Mouse (Mus musculus) spleen, adult 2 months (tissue): ENCODE results near the gene Rabif. TPM values are rescaled to one million over a fixed set of nuclear protein-coding genes. Genes with fewer than 3 reads are reported as not detected.

Source experiments
- DNase-seq, 2 experiments: peaks; one replicate each; pipeline versions ENCODE4 v3.0.0 to v3.0.0-alpha.2; 2012 to 2021; ENCODE audit warnings: low spot score in 2 of 2, low read depth in 1 of 2
- H3K27ac ChIP-seq: fragments of 200-500 bp; 2 replicates; pipeline ENCODE4 v1.5.1; 2012; ENCODE audit warnings: low read length, inconsistent platforms; ENCODE audit not compliant: insufficient read depth
- H3K27me3 ChIP-seq: fragments of 200-500 bp; 2 replicates; pipeline ENCODE4 v1.6.1; 2012; ENCODE audit warnings: mild to moderate bottlenecking, moderate library complexity, low read length, inconsistent platforms; ENCODE audit not compliant: control insufficient read depth, insufficient read depth
- H3K36me3 ChIP-seq: fragments of 200-500 bp; 2 replicates; pipeline ENCODE4 v1.6.1; 2012; ENCODE audit warnings: mild to moderate bottlenecking, low read length, inconsistent platforms; ENCODE audit not compliant: control insufficient read depth, insufficient read depth
- H3K4me1 ChIP-seq: fragments of 200-500 bp; 2 replicates; pipeline ENCODE4 v1.6.1; 2011; ENCODE audit warnings: inconsistent platforms; ENCODE audit not compliant: control insufficient read depth, insufficient read depth, insufficient read length
- H3K4me3 ChIP-seq: fragments of 200-500 bp; 2 replicates; pipeline ENCODE4 v1.5.1; 2011; ENCODE audit warnings: mild to moderate bottlenecking, inconsistent platforms; ENCODE audit not compliant: insufficient read depth, insufficient read length; ENCODE audit errors: extremely low read depth
- CTCF ChIP-seq: fragments of 200-500 bp; IDR thresholded peaks from 2 replicates; pipeline ENCODE4 v1.5.1; 2011; ENCODE audit warnings: mild to moderate bottlenecking, inconsistent platforms; ENCODE audit not compliant: insufficient read depth, insufficient read length, insufficient replicate concordance; ENCODE audit errors: extremely low read depth
- POLR2A ChIP-seq: fragments of 200-500 bp; IDR thresholded peaks from 2 replicates; pipeline ENCODE4 v1.6.1; 2011; ENCODE audit warnings: low read depth, low read length, inconsistent platforms
- WGBS: fragments of 180-500 bp; shearing (Covaris S2); methylation state at CpG from one replicate; pipeline ENCODE4 v1.1.7; 2018; 5-methylcytosine and 5-hydroxymethylcytosine counted together
- polyA plus RNA-seq: library from polyadenylated mRNA; depleted of rRNA; stranded (reverse); fragments of >200 nt; gene quantifications from 2 replicates; pipeline ENCODE4 v1.2.3, GENCODE M21; 2012; rRNA removed

The Rabif gene
- polyA plus RNA-seq, 1 experiment = 9.4 TPM

DNA sequence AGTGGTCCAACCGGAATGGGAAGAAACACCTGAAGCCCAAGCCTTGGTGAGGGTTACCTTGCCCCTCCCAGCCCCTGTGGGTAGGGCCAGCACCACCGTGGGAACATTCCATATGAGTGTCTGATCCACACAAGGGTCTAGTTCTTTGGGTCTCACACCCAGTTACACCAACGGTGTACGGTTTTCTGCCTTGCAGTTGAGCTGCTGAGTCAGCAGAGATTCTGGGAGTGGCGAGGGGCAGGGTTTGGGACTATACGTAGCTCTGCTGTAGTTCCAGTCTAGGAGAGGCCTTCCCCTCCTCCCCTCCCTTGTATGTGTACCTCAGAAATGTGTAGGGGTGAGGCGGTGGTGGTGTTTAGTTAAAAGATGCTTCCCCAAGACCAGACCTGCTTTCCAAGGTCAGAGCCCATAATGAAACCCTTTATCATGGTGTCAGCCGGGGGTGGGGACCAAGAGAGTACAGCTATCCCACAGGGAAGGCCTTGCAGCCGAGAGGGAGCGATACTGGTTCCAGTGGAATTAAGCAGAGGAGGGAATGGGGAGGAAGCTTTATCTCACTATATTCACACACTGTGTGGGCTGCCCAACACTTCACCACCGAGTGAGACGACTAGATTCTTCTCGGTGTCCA is 60.9 kb downstream of the Rabif start:
- 0 out of 2 replicates have a peak, but pooled peaks cover 2% of the 10 kb centered on the region for H3K27me3 ChIP-seq
- WGBS = 68% methylated on average over 13 of the region's 13 CpGs
- no peak for DNase-seq
- no peak overlapping the region for H3K4me3 ChIP-seq
- TF ChIP-seq POLR2A (no peak), CTCF (no peak)
- no peaks in the 10 kb centered on the region for H3K36me3 ChIP-seq
- peaks cover 5% of the 10 kb centered on the region for H3K4me1 ChIP-seq
- H3K27ac ChIP-seq = no peak overlapping the region

DNA sequence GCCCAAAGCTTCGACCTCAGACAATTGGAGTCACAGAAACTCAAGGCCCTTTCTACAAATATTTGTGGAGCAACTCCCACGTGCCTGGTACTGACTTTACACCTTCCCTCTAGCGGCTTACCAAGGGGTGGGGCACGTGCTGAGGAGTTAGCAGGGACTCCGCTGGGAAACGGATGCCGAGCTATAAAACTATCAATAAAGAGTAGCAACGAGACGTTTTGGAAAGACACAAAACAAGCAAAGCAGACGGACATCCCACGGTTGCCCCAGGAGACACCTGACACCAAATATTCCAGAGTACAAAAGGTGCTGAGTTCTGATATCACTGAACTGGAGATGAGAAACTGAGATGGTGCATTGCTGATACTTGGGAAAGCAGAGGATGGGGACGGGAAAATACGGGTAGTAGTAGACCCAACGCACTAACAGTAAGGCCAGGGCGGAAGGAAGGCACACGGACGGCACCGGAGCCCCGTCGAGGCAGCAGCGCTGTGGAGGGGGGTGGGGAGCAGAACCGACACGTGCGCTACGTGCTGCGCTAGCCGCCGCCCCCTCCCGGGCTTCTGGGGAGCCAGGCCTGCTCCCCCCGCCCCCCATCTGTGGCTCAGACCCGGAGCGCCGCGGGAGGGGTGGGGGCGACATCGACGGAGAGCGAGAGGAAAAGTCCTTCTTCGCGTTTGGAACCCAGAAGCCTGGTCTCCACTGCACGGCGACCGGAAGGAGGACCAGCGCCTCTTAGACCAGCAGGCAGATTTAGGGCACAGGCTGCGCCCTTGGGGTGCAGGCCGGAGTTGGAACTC is 61.6 kb downstream of the Rabif start:
- WGBS = 5% methylated on average over 46 of the region's 46 CpGs
- H3K4me3 ChIP-seq = peak overlapping the region; percentile 73
- no peaks in the 10 kb centered on the region for H3K36me3 ChIP-seq
- TF ChIP-seq CTCF (no peak), POLR2A (no peak)
- H3K27ac ChIP-seq = no peak overlapping the region
- peaks cover 7% of the 10 kb centered on the region for H3K4me1 ChIP-seq
- H3K27me3 ChIP-seq = 0 out of 2 replicates have a peak, but pooled peaks cover 4% of the 10 kb centered on the region
- DNase-seq = peak in 1 of 2 experiments; percentile 34

DNA sequence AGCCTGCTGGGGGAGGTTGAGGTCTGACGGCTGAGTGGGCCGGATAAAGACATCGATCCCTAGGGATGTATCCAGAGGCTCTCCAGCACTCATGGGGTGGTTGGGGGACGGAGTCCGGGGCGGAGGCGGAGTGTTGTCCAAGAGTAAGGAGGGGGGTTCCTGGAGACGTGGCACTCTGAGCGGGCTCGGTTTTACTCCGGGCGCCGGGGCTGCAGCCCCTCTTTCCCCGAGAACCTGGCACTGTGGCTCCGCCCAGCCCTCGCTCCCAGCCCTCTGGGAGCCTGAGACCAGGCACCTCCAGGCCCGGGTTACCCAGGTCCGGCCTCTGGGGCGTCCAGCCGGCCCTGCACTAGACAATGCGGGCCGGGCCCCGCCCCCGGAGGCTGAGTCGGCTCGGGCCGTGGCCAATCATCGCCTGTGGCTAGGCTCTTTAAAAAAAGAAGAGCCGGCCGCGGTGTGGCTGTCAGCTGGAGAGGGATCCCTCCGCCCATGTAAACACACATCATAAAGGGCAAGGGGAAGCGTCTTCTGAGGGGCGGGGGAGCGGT is 62.3 kb downstream of the Rabif start:
- Histone ChIP-seq H3K27me3 (0 out of 2 replicates have a peak, but pooled peaks cover 2% of the 10 kb centered on the region), H3K4me3 (peak overlapping the region; percentile 73), H3K4me1 (peaks cover 7% of the 10 kb centered on the region), H3K27ac (peak overlapping the region; percentile 64), H3K36me3 (no peaks in the 10 kb centered on the region)
- WGBS = 1% methylated on average over 35 of the region's 35 CpGs
- DNase-seq = peak; percentile 81 to 93
- TF ChIP-seq POLR2A = peak; percentile 50; the same call in 1 of the 2 replicates
- TF ChIP-seq CTCF = no peak

Other genes starting within 250 kb of the Rabif start
- gene Myog, start 204.7 kb upstream of the Rabif start, polyA plus RNA-seq = not detected in 2 replicates
- gene Ppfia4, start 161.7 kb upstream of the Rabif start, polyA plus RNA-seq = 20.1 and 28.5 TPM in 2 replicates
- gene Tmem183a, start 132.7 kb upstream of the Rabif start, polyA plus RNA-seq = 39.2 and 42.2 TPM in 2 replicates
- not detected in 2 replicates for gene 4933406M09Rik, start 108.7 kb upstream of the Rabif start, polyA plus RNA-seq
- 46.0 and 46.4 TPM in 2 replicates for gene Cyb5r1, start 89.1 kb upstream of the Rabif start, polyA plus RNA-seq
- gene Adipor1, start 79.3 kb upstream of the Rabif start, polyA plus RNA-seq = 106 and 122 TPM in 2 replicates
- gene Klhl12, start 39.1 kb upstream of the Rabif start, polyA plus RNA-seq = 4.8 and 5.9 TPM in 2 replicates
- gene Mgat4e, start 55.0 kb downstream of the Rabif start, polyA plus RNA-seq = not detected in 2 replicates
- 4.8 and 6.2 TPM in 2 replicates for gene Kdm5b, start 65.5 kb downstream of the Rabif start, polyA plus RNA-seq
- 0.01 TPM in 1 of 2 replicates, not detected in the other for gene Syt2, start 152.0 kb downstream of the Rabif start, polyA plus RNA-seq